Mouse (Mus musculus): ENCODE data around the gene Gm28778.
"Not testable (repeated sequence)": the region's sequence is repeated elsewhere in the genome, so short reads cannot be mapped to it uniquely, and the experiment has no call there.

Gene Gm28778

GRCm38 (mm10) chr1:53296581-53297383, at the start of gene Gm28778, which contains the start of the genes Pms1 and Ormdl1:
Gene Gm28778, plus strand, starts transcription at chr1:53297111.
Gene Pms1, minus strand, starts transcription at chr1:53297018.
Gene Ormdl1, plus strand, starts transcription at chr1:53297095.
- DNase-seq, result peak; percentile 96

GRCm38 (mm10) chr1:53264958-53265612, 31.8 kb upstream of the Gm28778 start:
- not testable (repeated sequence) for DNase-seq

GRCm38 (mm10) chr1:53269901-53270300, 27.0 kb upstream of the Gm28778 start:
- no peak for DNase-seq

- DNase-seq, result peak; percentile 35
Observed at GRCm38 (mm10) chr1:53272646-53273045, 24.3 kb upstream of the Gm28778 start.

- no peak for DNase-seq
Observed at GRCm38 (mm10) chr1:53291197-53291596, 5.7 kb upstream of the Gm28778 start.

GRCm38 (mm10) chr1:53300506-53300905, 3.6 kb downstream of the Gm28778 start:
- DNase-seq, result no peak

GRCm38 (mm10) chr1:53312989-53313967, 16.4 kb downstream of the Gm28778 start, which contains the start of gene Osgepl1:
Gene Osgepl1, plus strand, starts transcription at chr1:53313624.
- DNase-seq, result peak; percentile 90

- DNase-seq, result no peak
Observed at GRCm38 (mm10) chr1:53321662-53322344, 24.9 kb downstream of the Gm28778 start.

- DNase-seq, result no peak
Observed at GRCm38 (mm10) chr1:53323254-53323653, 26.3 kb downstream of the Gm28778 start.

GRCm38 (mm10) chr1:53324277-53324676, 27.4 kb downstream of the Gm28778 start:
- DNase-seq, result no peak

GRCm38 (mm10) chr1:53324827-53325494, 28.1 kb downstream of the Gm28778 start:
- no peak for DNase-seq

GRCm38 (mm10) chr1:53333527-53333926, 36.6 kb downstream of the Gm28778 start:
- DNase-seq, result not testable (repeated sequence)

- DNase-seq, result no peak
Observed at GRCm38 (mm10) chr1:53335465-53335864, 38.6 kb downstream of the Gm28778 start.

GRCm38 (mm10) chr1:53337403-53337802, 40.5 kb downstream of the Gm28778 start:
- DNase-seq, result not testable (repeated sequence)

GRCm38 (mm10) chr1:53341071-53341470, 44.2 kb downstream of the Gm28778 start:
- no peak for DNase-seq

GRCm38 (mm10) chr1:53352327-53353261, 55.7 kb downstream of the Gm28778 start, which contains the start of the genes Asdurf, Gm28551 and Asnsd1:
Gene Asdurf, minus strand, starts transcription at chr1:53352619.
Gene Gm28551, minus strand, starts transcription at chr1:53352667.
Gene Asnsd1, minus strand, starts transcription at chr1:53352752.
- DNase-seq, result peak; percentile 98

- no peak for DNase-seq
Observed at GRCm38 (mm10) chr1:53358988-53359387, 62.1 kb downstream of the Gm28778 start.
